Mouse (Mus musculus): Measurements from ENCODE around the gene Olfr1299.

Olfr1299 gene

GRCm38 (mm10) chr2:111661119-111661518 is at the start of gene Olfr1299:
Gene Olfr1299 (plus strand): TSS chr2:111661419.
- no peak for DNase-seq

GRCm38 (mm10) chr2:111626397-111626796 is 34.8 kb upstream of the Olfr1299 start, which contains the start of gene Olfr1297:
Gene Olfr1297 (minus strand): TSS chr2:111626497.
- no peak for DNase-seq

- DNase-seq, result no peak
Measured at GRCm38 (mm10) chr2:111649101-111649500, 12.1 kb upstream of the Olfr1299 start, which contains the start of gene Olfr1298. Gene Olfr1298 (minus strand): TSS chr2:111649201.

Data from lung, postnatal 4 days (tissue).